Mouse (Mus musculus) embryo, embryonic 11 days (tissue): ENCODE results near the gene Slc2a6.

Experiments used
- DNase-seq: peaks from one replicate; pipeline ENCODE4 v3.0.0-alpha.2; 2015

Slc2a6 gene

DNA sequence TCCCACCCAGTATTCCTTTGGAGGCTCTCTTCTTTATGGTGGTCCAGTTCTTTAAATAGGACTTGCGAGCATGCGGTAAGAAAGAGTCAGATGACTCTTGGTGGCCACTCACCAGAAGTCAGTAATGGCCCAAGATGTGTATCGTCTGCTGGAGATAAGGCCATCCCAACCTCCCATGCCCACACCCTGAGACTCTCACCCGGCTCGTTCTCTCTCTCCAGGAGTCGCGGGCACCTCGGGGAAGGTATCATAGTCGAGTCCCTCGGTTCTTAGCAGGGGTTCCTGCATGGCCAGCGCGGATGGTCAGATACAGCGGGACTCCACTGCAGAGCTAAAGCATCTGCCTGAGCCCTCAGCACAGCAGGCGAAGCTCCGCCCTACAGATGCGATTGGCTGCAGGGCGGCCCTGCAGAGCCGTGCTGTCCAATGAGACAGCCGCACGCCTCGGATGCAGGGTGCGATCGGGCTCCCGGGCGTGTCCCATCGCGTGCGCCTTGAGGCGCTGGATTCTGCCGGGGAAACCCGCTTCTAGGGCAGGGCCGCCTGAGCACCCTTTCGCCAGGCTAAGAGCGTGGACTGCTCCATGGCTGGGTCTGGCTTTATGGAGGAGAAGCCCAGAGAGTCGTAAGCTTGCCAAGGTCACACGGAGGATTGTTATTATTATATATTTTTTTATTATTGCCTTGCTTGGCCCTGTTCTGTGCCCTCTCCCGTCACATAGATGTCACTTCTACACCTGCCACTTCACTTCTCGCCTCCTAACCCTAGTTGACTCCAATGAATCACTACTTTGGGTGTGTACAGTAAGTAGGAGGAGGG, at the start of gene Slc2a6:
TSS of gene Slc2a6 (minus strand) at position 381 of the 819 bp plus-strand sequence.
- DNase-seq, result peak; percentile 94

GRCm38 (mm10) chr2:27075485-27075884, 47.7 kb upstream of the Slc2a6 start:
- peak; percentile 58 for DNase-seq

DNA sequence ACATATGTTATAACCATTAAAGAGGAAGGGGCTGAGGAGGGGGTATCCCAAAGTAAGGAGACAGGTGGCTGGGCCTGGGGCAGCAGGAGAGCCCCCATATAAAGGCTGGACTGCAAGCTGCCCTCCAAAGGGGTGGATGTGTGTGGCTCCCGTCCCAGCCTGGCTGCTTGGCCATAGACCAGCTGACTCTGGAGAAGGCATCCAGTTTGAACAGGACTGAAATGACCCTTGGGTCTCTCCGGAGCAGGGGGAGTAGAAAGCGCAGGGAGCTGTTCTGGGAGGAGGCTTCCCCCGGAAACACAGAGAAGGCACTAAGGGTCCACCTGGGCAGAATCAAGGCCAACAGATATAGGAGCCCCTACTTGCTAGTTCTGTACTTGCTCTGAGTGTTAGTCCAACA, 47.0 kb upstream of the Slc2a6 start:
- DNase-seq, result no peak

DNA sequence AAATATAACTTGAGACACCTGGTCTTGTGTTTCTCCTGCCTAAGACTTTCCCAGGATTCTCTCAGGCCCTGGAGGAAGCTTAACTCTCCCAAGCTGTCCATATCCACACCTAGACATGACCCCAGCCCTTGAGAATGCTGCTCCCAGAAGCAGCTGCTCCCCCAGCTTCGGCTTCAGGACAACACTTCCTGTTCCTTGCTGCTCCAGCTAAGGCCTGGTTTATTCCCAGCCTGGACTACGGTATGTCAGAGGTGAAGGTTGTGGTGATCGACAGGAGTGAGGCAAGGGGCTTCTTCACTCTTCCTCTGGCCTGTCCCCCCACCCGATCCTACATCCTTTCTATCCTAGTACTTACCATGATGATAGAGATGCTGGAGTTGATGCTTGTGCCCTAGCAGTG, 45.6 kb upstream of the Slc2a6 start:
- no peak for DNase-seq

DNA sequence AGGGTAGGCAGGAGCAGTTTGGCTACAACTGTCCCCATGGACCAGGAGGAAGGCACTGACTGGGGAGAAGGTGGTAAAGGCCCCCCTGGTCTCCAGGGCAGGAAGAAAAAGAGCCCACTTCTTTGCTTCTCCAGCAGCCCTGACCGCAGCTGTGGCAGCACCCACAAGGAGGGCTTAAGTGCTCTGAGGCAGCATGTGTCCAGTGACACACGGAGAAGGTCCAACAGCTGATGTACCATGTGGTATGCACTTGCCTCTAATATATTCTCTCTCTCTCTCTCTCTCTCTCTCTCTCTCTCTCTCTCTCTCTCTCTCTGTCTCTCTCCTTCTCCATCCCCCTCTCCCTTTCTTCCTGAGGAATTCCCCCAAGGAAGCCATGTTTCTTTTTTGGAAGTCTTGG, 44.2 kb upstream of the Slc2a6 start, which contains the start of gene Mymk:
TSS of gene Mymk (minus strand) at position 202 of the 400 bp plus-strand sequence.
- DNase-seq, result no peak

DNA sequence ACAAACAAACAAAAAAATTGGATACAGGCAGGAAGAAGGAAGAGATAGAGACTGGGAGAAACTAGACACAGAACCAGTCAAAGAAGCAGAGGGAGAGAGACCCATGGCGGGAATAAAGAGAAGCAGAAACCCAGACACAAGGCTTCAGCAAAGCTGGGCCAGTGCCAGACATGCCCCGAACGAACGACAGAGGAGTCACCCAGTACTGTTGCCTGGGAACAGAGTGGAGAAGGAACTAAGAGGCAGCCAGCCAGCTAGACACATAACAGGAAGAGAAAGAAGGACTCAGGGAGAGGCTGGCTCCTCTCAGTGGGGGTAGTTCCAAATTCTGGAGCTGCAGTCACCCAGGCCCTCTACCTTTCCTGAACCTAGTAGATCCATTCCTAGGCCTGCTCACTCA, 43.3 kb upstream of the Slc2a6 start:
- DNase-seq, result no peak

DNA sequence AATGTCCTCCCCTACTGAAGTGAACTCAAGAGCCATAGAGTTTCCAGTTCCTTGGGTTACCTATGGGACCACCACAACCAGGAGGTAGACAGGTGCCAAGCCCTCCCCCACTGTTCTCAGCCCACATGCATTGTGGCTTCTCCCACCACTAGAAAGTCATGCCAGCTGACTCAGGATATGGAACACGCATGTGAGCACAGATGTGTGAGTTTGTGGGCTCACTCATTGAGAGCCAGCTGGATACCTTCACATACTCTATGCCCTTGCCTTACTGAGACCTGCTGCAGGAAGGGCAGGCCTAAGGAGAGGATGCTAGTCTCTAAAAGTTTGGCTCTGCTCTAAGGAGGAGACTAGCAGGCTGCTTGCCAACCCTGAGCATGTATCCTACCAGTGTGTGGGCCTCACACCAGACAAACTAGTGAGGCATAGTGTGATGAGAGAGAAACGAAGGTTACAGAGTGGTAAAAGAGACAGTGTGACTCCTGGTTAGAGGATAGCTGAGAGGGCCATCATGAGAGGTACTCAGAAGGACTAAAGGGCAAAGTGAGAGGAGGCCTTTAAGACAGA, 42.5 kb upstream of the Slc2a6 start:
- no peak for DNase-seq

GRCm38 (mm10) chr2:27069646-27070045, 41.8 kb upstream of the Slc2a6 start:
- no peak for DNase-seq

DNA sequence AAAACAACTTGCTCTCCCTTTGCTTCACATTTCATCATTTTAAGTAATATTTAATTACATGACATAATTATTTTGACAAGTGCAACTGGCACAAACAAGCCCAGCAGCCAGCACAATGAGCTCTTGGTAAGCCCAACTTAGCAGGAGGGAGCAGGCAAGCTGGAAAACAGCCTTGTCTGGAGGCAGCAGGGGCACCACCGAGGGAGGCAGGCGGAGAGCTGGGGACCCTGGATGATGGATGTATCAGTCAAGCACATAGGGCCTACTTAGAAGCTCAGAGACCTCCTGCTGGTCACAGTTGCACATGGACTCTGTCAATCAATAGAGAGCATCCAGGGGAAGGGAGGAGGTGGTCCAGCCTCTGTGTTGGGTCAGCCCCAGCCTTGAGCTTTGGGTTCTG, 40.2 kb upstream of the Slc2a6 start:
- no peak for DNase-seq

DNA sequence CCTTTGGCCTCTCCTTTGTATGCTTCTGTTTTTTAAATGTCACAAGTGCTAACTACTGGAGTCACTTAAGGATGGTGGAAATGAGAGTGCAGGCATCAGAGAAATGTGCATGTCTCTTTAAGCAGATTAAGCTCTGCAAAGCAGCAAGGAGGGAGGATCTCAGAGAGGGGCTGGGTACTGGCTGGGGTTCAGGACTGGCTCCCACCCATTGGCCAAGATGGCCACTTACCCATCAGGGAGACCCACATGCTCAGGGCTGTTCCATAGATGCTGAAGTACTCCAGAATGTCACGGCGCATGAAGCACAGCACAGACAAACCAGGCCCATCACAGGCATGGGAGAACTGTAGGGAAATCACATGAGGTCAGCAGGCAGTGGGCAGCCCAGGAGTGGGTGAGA, 39.3 kb upstream of the Slc2a6 start:
- DNase-seq, result no peak

DNA sequence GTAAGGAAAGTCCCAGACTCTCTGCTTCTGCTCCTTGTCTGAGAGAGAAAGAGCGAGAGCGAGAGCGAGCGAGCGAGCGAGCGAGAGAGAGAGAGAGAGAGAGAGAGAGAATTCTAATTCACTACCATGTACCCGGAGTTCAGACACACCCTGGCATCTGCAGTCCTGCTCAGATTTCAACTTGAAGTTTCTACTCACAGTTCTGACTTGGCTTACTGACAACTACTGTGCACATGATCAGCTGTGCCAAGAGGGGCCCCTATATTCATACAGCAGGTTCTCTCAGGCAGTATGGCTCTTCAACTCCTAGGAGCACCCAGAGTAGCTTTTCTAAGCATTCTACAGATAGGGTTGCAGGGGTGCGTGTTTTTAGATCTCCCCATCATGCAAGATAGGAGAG, 31.4 kb upstream of the Slc2a6 start:
- no peak for DNase-seq

- no peak for DNase-seq
Measured at GRCm38 (mm10) chr2:27058751-27059150, 31.0 kb upstream of the Slc2a6 start.

GRCm38 (mm10) chr2:27058251-27058650, 30.5 kb upstream of the Slc2a6 start:
- DNase-seq, result no peak

- no peak for DNase-seq
Measured at GRCm38 (mm10) chr2:27049408-27049807, 21.6 kb upstream of the Slc2a6 start.

GRCm38 (mm10) chr2:27045979-27046770, 18.4 kb upstream of the Slc2a6 start:
- DNase-seq, result no peak

- DNase-seq, result no peak
Measured at GRCm38 (mm10) chr2:27044641-27045040, 16.8 kb upstream of the Slc2a6 start.

DNA sequence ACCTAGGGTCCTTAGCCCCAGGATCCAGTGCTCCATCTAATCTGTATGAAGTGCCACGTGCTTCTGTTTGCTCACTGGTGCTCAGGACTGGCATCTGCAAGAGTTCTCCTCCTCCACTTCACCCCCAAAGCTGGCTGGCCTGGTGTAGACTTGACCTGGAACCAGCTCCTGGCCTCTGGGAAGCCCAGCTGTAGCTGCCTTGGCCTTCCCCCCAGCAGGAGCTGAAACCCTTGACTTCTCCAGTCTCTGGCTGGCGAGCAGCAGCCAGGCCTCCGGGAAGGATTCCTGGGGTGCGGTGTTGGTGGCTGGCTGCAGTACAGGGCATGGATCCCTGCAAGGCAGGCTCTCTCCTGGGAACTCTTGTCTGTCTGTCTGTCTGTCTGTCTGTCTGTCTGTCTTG, 16.4 kb upstream of the Slc2a6 start:
- DNase-seq, result no peak

DNA sequence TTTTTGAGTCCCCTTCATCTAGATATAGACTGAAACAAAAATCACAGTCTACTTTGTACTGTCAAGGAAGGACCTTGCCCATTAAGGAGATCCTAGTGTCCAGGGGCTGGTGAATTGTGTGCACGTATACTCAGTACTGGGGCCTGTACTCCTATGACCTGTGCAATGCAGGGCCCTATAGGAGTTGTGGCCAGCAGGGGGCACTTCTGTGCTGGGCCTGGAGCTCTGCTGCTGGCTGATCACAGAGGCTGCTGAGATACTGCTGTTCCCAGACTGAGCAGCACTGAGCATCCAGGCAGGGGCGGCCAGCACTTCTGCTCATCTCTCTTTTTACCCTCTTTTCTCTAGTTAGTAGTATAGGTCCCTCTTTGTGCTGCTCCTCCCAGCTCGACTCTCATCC, 15.7 kb upstream of the Slc2a6 start:
- DNase-seq, result peak; percentile 89

DNA sequence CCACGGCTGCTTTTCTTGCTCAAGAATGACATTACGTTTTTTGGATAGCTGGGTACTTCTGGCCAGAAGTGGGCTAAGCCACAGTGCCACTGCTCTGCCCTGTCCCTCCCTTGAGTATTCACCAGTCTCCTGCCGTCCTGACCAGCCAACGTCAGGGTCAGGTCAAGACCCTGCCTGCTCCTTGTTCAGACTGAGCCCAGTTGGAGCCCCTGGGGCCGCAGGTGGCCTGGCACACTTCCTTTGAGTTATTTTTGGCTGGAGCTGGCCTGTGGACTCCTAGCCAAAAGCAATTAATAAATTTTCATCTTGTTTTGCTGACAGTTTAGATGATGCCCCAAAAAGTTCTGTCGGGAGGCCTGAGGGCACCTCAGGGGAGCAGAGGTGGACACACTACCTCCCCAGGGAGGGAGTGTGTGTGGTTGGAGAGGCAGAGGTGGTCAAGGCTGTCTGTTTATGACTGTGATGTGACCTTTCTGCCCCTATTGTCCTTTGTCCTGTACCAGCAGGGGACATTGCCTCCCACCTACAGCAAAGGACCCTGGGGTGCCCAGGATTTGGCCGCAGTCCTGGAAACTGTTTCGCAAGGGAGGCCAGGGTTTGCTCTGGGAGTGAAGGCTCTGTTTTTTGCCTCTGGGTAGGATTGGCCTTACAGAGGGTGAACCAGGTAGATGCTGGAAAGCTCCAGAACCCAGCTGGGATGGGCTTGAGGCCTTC, 14.5 kb upstream of the Slc2a6 start:
- DNase-seq, result no peak

- DNase-seq, result peak; percentile 21
Measured at GRCm38 (mm10) chr2:27039286-27039685, 11.5 kb upstream of the Slc2a6 start.

GRCm38 (mm10) chr2:27038596-27038995, 10.8 kb upstream of the Slc2a6 start:
- peak; percentile 86 for DNase-seq

- DNase-seq, result no peak
Measured at GRCm38 (mm10) chr2:27037008-27037407, 9.2 kb upstream of the Slc2a6 start.

GRCm38 (mm10) chr2:27036003-27036402, 8.2 kb upstream of the Slc2a6 start:
- DNase-seq, result no peak
